Mouse (Mus musculus): ENCODE data around the gene Kremen1. TPM values are rescaled to one million over a fixed set of nuclear protein-coding genes. Genes with fewer than 3 reads are reported as not detected.

Gene Kremen1
- polyA plus RNA-seq, 1 experiment from 2014 or later = 18.6 TPM

- no peaks in the 10 kb centered on the region for H3K9me3 ChIP-seq (ENCODE audit: control insufficient read depth, low read length)
- no peak overlapping the region for H3K27ac ChIP-seq (ENCODE audit: low read length)
- no peak overlapping the region for H3K9ac ChIP-seq (ENCODE audit: low read length)
- no peak for ATAC-seq (ENCODE audit: low read depth)
- H3K4me2 ChIP-seq (ENCODE audit: low read depth, low read length) = no peak overlapping the region
- H3K27me3 ChIP-seq (ENCODE audit: control insufficient read depth, insufficient read depth, low read depth, low read length) = no peaks in the 10 kb centered on the region
- H3K4me3 ChIP-seq (ENCODE audit: low read length) = no peak overlapping the region
- H3K4me1 ChIP-seq (replicated peaks; ENCODE audit: control insufficient read depth, insufficient read depth, low read length) = no peaks in the 10 kb centered on the region
- H3K36me3 ChIP-seq (ENCODE audit: control insufficient read depth, insufficient read depth, low read length) = peaks cover 9% of the 10 kb centered on the region
- 87% methylated on average over 20 of the region's 20 CpGs for WGBS
Measured at GRCm38 (mm10) chr11:5201799-5202680, 59.3 kb downstream of the Kremen1 start.

GRCm38 (mm10) chr11:5199879-5200278, 61.5 kb downstream of the Kremen1 start:
- H3K36me3 ChIP-seq (ENCODE audit: control insufficient read depth, insufficient read depth, low read length) = 0 out of 2 replicates have a peak, but pooled peaks cover 2% of the 10 kb centered on the region
- WGBS = 63% methylated on average over 2 of the region's 2 CpGs
- H3K4me3 ChIP-seq (ENCODE audit: low read length) = no peak overlapping the region
- no peaks in the 10 kb centered on the region for H3K9me3 ChIP-seq (ENCODE audit: control insufficient read depth, low read length)
- no peak overlapping the region for H3K27ac ChIP-seq (ENCODE audit: low read length)
- ATAC-seq (ENCODE audit: low read depth) = no peak
- H3K27me3 ChIP-seq (ENCODE audit: control insufficient read depth, insufficient read depth, low read depth, low read length) = no peaks in the 10 kb centered on the region
- H3K9ac ChIP-seq (ENCODE audit: low read length) = no peak overlapping the region
- H3K4me2 ChIP-seq (ENCODE audit: low read depth, low read length) = no peak overlapping the region
- H3K4me1 ChIP-seq (replicated peaks; ENCODE audit: control insufficient read depth, insufficient read depth, low read length) = no peaks in the 10 kb centered on the region

GRCm38 (mm10) chr11:5197068-5197467, 64.3 kb downstream of the Kremen1 start:
- Histone ChIP-seq H3K9ac (ENCODE audit: low read length) (no peak overlapping the region), H3K4me1 (replicated peaks; ENCODE audit: control insufficient read depth, insufficient read depth, low read length) (peaks cover 4% of the 10 kb centered on the region), H3K27me3 (ENCODE audit: control insufficient read depth, insufficient read depth, low read depth, low read length) (no peaks in the 10 kb centered on the region), H3K4me3 (ENCODE audit: low read length) (no peak overlapping the region), H3K36me3 (ENCODE audit: control insufficient read depth, insufficient read depth, low read length) (no peaks in the 10 kb centered on the region), H3K4me2 (ENCODE audit: low read depth, low read length) (no peak overlapping the region), H3K27ac (ENCODE audit: low read length) (no peak overlapping the region), H3K9me3 (ENCODE audit: control insufficient read depth, low read length) (no peaks in the 10 kb centered on the region)
- ATAC-seq (ENCODE audit: low read depth) = no peak
- WGBS = 78% methylated on average over 5 of the region's 5 CpGs

- no peak for ATAC-seq (ENCODE audit: low read depth)
- Histone ChIP-seq H3K9me3 (ENCODE audit: control insufficient read depth, low read length) (no peaks in the 10 kb centered on the region), H3K27me3 (ENCODE audit: control insufficient read depth, insufficient read depth, low read depth, low read length) (no peaks in the 10 kb centered on the region), H3K27ac (ENCODE audit: low read length) (no peak overlapping the region), H3K4me2 (ENCODE audit: low read depth, low read length) (no peak overlapping the region), H3K36me3 (ENCODE audit: control insufficient read depth, insufficient read depth, low read length) (no peaks in the 10 kb centered on the region), H3K9ac (ENCODE audit: low read length) (no peak overlapping the region), H3K4me1 (replicated peaks; ENCODE audit: control insufficient read depth, insufficient read depth, low read length) (peaks cover 9% of the 10 kb centered on the region), H3K4me3 (ENCODE audit: low read length) (no peak overlapping the region)
- 67% methylated on average over 7 of the region's 7 CpGs for WGBS
Measured at GRCm38 (mm10) chr11:5196583-5196982, 64.8 kb downstream of the Kremen1 start.

GRCm38 (mm10) chr11:5193576-5193881, 67.8 kb downstream of the Kremen1 start:
- Histone ChIP-seq H3K9me3 (ENCODE audit: control insufficient read depth, low read length) (no peaks in the 10 kb centered on the region), H3K9ac (ENCODE audit: low read length) (no peak overlapping the region), H3K27me3 (ENCODE audit: control insufficient read depth, insufficient read depth, low read depth, low read length) (no peaks in the 10 kb centered on the region), H3K4me2 (ENCODE audit: low read depth, low read length) (no peak overlapping the region), H3K36me3 (ENCODE audit: control insufficient read depth, insufficient read depth, low read length) (no peaks in the 10 kb centered on the region), H3K4me3 (ENCODE audit: low read length) (no peak overlapping the region), H3K4me1 (replicated peaks; ENCODE audit: control insufficient read depth, insufficient read depth, low read length) (peaks cover 9% of the 10 kb centered on the region), H3K27ac (ENCODE audit: low read length) (no peak overlapping the region)
- ATAC-seq (ENCODE audit: low read depth) = no peak
- WGBS = 20% methylated on average over 1 of the region's 1 CpGs

GRCm38 (mm10) chr11:5192840-5193575, 68.3 kb downstream of the Kremen1 start:
- H3K27ac ChIP-seq (ENCODE audit: low read length) = no peak overlapping the region
- no peak overlapping the region for H3K4me2 ChIP-seq (ENCODE audit: low read depth, low read length)
- H3K4me1 ChIP-seq (replicated peaks; ENCODE audit: control insufficient read depth, insufficient read depth, low read length) = peaks cover 9% of the 10 kb centered on the region
- H3K9ac ChIP-seq (ENCODE audit: low read length) = no peak overlapping the region
- ATAC-seq (ENCODE audit: low read depth) = no peak
- no peak overlapping the region for H3K4me3 ChIP-seq (ENCODE audit: low read length)
- 68% methylated on average over 8 of the region's 8 CpGs for WGBS
- H3K27me3 ChIP-seq (ENCODE audit: control insufficient read depth, insufficient read depth, low read depth, low read length) = no peaks in the 10 kb centered on the region
- H3K9me3 ChIP-seq (ENCODE audit: control insufficient read depth, low read length) = no peaks in the 10 kb centered on the region
- H3K36me3 ChIP-seq (ENCODE audit: control insufficient read depth, insufficient read depth, low read length) = no peaks in the 10 kb centered on the region

GRCm38 (mm10) chr11:5192084-5192516, 69.3 kb downstream of the Kremen1 start:
- Histone ChIP-seq H3K4me2 (ENCODE audit: low read depth, low read length) (no peak overlapping the region), H3K27ac (ENCODE audit: low read length) (no peak overlapping the region), H3K9me3 (ENCODE audit: control insufficient read depth, low read length) (no peaks in the 10 kb centered on the region), H3K4me1 (replicated peaks; ENCODE audit: control insufficient read depth, insufficient read depth, low read length) (peaks cover 9% of the 10 kb centered on the region), H3K4me3 (ENCODE audit: low read length) (no peak overlapping the region), H3K9ac (ENCODE audit: low read length) (no peak overlapping the region), H3K36me3 (ENCODE audit: control insufficient read depth, insufficient read depth, low read length) (no peaks in the 10 kb centered on the region), H3K27me3 (ENCODE audit: control insufficient read depth, insufficient read depth, low read depth, low read length) (no peaks in the 10 kb centered on the region)
- WGBS = 31% methylated on average over 9 of the region's 9 CpGs
- ATAC-seq (ENCODE audit: low read depth) = peak; percentile 31; the same call in 1 of the 2 replicates

- H3K4me2 ChIP-seq (ENCODE audit: low read depth, low read length) = no peak overlapping the region
- H3K9ac ChIP-seq (ENCODE audit: low read length) = no peak overlapping the region
- H3K27ac ChIP-seq (ENCODE audit: low read length) = no peak overlapping the region
- no peak overlapping the region for H3K4me3 ChIP-seq (ENCODE audit: low read length)
- H3K4me1 ChIP-seq (replicated peaks; ENCODE audit: control insufficient read depth, insufficient read depth, low read length) = peaks cover 9% of the 10 kb centered on the region
- no peaks in the 10 kb centered on the region for H3K36me3 ChIP-seq (ENCODE audit: control insufficient read depth, insufficient read depth, low read length)
- H3K9me3 ChIP-seq (ENCODE audit: control insufficient read depth, low read length) = no peaks in the 10 kb centered on the region
- no peaks in the 10 kb centered on the region for H3K27me3 ChIP-seq (ENCODE audit: control insufficient read depth, insufficient read depth, low read depth, low read length)
- WGBS = 50% methylated on average over 9 of the region's 9 CpGs
- ATAC-seq (ENCODE audit: low read depth) = no peak
Measured at GRCm38 (mm10) chr11:5189239-5189933, 72.0 kb downstream of the Kremen1 start.

GRCm38 (mm10) chr11:5188170-5188569, 73.2 kb downstream of the Kremen1 start:
- no peak overlapping the region for H3K9ac ChIP-seq (ENCODE audit: low read length)
- no peak overlapping the region for H3K4me2 ChIP-seq (ENCODE audit: low read depth, low read length)
- H3K27ac ChIP-seq (ENCODE audit: low read length) = no peak overlapping the region
- no peaks in the 10 kb centered on the region for H3K36me3 ChIP-seq (ENCODE audit: control insufficient read depth, insufficient read depth, low read length)
- 81% methylated on average over 4 of the region's 4 CpGs for WGBS
- ATAC-seq (ENCODE audit: low read depth) = no peak
- H3K27me3 ChIP-seq (ENCODE audit: control insufficient read depth, insufficient read depth, low read depth, low read length) = no peaks in the 10 kb centered on the region
- no peaks in the 10 kb centered on the region for H3K9me3 ChIP-seq (ENCODE audit: control insufficient read depth, low read length)
- H3K4me3 ChIP-seq (ENCODE audit: low read length) = no peak overlapping the region
- peaks cover 9% of the 10 kb centered on the region for H3K4me1 ChIP-seq (replicated peaks; ENCODE audit: control insufficient read depth, insufficient read depth, low read length)
